Mouse (Mus musculus) limb, embryonic 11.5 days (tissue): ENCODE data around the gene Gm11034. TPM values are rescaled to one million over a fixed set of nuclear protein-coding genes. Genes with fewer than 3 reads are reported as not detected.

ENCODE experiments used
- ATAC-seq: fragments of 200-750 bp; cut with Nextera tagmentation; 2 replicates; pipeline ENCODE4 v1.8.0; 2017; ENCODE audit warnings: low read depth; ENCODE audit not compliant: insufficient number of reproducible peaks, low FRiP score, low TSS enrichment
- DNase-seq: peaks from one replicate; pipeline ENCODE4 v3.0.0-alpha.2; 2015; ENCODE audit warnings: low spot score
- H3K27ac ChIP-seq: fragments of 300-500 bp; sonication (generic); replicated peaks from 2 replicates; pipeline ENCODE4 v1.5.1; 2014; ENCODE audit warnings: low read depth, mild to moderate bottlenecking, low read length
- H3K27me3 ChIP-seq: fragments of 300-500 bp; sonication (generic); 2 replicates; pipeline ENCODE4 v1.6.1; 2014; ENCODE audit warnings: mild to moderate bottlenecking, low read length, mixed read lengths; ENCODE audit not compliant: control insufficient read depth, insufficient read depth
- H3K36me3 ChIP-seq: fragments of 300-500 bp; sonication (generic); 2 replicates; pipeline ENCODE4 v1.6.1; 2014; ENCODE audit warnings: mild to moderate bottlenecking, low read length, moderate library complexity, mixed read lengths; ENCODE audit not compliant: control insufficient read depth, insufficient read depth
- H3K4me1 ChIP-seq: fragments of 300-500 bp; sonication (generic); 2 replicates; pipeline ENCODE4 v1.6.1; 2014; ENCODE audit warnings: low read length, mixed read lengths; ENCODE audit not compliant: control insufficient read depth, insufficient read depth
- H3K4me2 ChIP-seq: fragments of 300-500 bp; sonication (generic); 2 replicates; pipeline ENCODE4 v1.6.1; 2014; ENCODE audit warnings: low read depth, mild to moderate bottlenecking, moderate library complexity; ENCODE audit not compliant: severe bottlenecking
- H3K4me3 ChIP-seq: fragments of 300-500 bp; sonication (generic); 2 replicates; pipeline ENCODE4 v1.5.1; 2014; ENCODE audit warnings: low read depth, low read length
- H3K9ac ChIP-seq: fragments of 300-500 bp; sonication (generic); 2 replicates; pipeline ENCODE4 v1.6.1; 2014; ENCODE audit warnings: mild to moderate bottlenecking, low read length
- H3K9me3 ChIP-seq: fragments of 300-500 bp; sonication (generic); 2 replicates; pipeline ENCODE4 v1.6.1; 2016; ENCODE audit warnings: low read length; ENCODE audit not compliant: control insufficient read depth
- WGBS: fragments of 180-500 bp; shearing (Covaris S2); extraction: QIAGEN DNeasy Blood & Tissue Kit; methylation state at CpG from one replicate; pipeline ENCODE4 v1.1.7; 2014; 5-methylcytosine and 5-hydroxymethylcytosine counted together
- polyA plus RNA-seq: library from polyadenylated mRNA; unstranded; fragments of >200 nt; fragmentation: Nextera tagmentation; extraction: Ambion mirVana; gene quantifications from 2 replicates; pipeline ENCODE4 v1.2.1, GENCODE M21; 2014

Gene Gm11034
- polyA plus RNA-seq, 1 experiment from 2014 or later: not detected

GRCm38 (mm10) chr8:72257171-72257901 is 43.9 kb upstream of the Gm11034 start:
- Histone ChIP-seq H3K4me2 (no peak overlapping the region), H3K9ac (no peak overlapping the region), H3K36me3 (peaks cover 5% of the 10 kb centered on the region; the same call in 1 of the 2 replicates), H3K27me3 (no peaks in the 10 kb centered on the region), H3K4me1 (no peaks in the 10 kb centered on the region; the same call in 1 of the 2 replicates), H3K4me3 (no peak overlapping the region), H3K27ac (no peak overlapping the region), H3K9me3 (no peaks in the 10 kb centered on the region)
- ATAC-seq (no peak), DNase-seq (peak; percentile 65)
- 52% methylated on average over 7 of the region's 7 CpGs for WGBS

DNA sequence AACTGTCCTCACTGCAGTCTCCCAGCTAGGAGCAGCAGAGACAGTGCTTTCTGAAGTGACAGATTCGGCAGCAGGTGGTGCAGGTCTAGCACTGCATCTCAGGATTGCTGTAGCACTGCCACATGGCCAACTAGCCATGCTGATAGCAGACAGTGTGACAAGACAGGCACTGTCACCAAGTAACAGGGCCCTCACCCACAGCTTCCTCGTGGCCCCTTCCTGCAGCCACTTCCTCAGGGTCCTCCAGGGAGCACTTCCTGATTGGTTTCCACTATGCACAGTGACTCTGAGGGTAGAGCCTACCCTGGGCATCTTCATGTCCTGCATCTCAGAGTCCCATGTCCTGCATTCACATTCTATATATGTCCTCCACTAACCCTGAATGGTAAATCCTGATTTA is 31.2 kb upstream of the Gm11034 start:
- no peak overlapping the region for H3K9ac ChIP-seq
- no peak overlapping the region for H3K4me3 ChIP-seq
- H3K27me3 ChIP-seq: no peaks in the 10 kb centered on the region
- no peak overlapping the region for H3K27ac ChIP-seq
- WGBS: 78% methylated on average over 2 of the region's 2 CpGs
- no peaks in the 10 kb centered on the region for H3K36me3 ChIP-seq
- no peak for ATAC-seq
- H3K4me2 ChIP-seq: no peak overlapping the region
- no peak for DNase-seq
- H3K9me3 ChIP-seq: no peaks in the 10 kb centered on the region
- peaks cover 3% of the 10 kb centered on the region; the same call in 1 of the 2 replicates for H3K4me1 ChIP-seq

GRCm38 (mm10) chr8:72242226-72242625 is 28.8 kb upstream of the Gm11034 start:
- ATAC-seq (no peak), DNase-seq (no peak)
- 96% methylated on average over 1 of the region's 1 CpGs for WGBS
- H3K27ac ChIP-seq: no peak overlapping the region
- H3K36me3 ChIP-seq: no peaks in the 10 kb centered on the region
- no peaks in the 10 kb centered on the region for H3K9me3 ChIP-seq
- peaks cover 3% of the 10 kb centered on the region; the same call in 1 of the 2 replicates for H3K4me1 ChIP-seq
- H3K4me2 ChIP-seq: no peak overlapping the region
- no peaks in the 10 kb centered on the region for H3K27me3 ChIP-seq
- no peak overlapping the region for H3K9ac ChIP-seq
- H3K4me3 ChIP-seq: no peak overlapping the region

GRCm38 (mm10) chr8:72240951-72241350 is 27.5 kb upstream of the Gm11034 start:
- Histone ChIP-seq H3K4me2 (peak overlapping the region; percentile 64), H3K27ac (no peak overlapping the region), H3K27me3 (no peaks in the 10 kb centered on the region), H3K9ac (peak overlapping the region; percentile 65), H3K4me1 (peaks cover 3% of the 10 kb centered on the region; the same call in 1 of the 2 replicates), H3K4me3 (peak overlapping the region; percentile 64), H3K9me3 (no peaks in the 10 kb centered on the region), H3K36me3 (no peaks in the 10 kb centered on the region)
- ATAC-seq (no peak), DNase-seq (no peak)
- WGBS: 81% methylated on average over 7 of the region's 7 CpGs

DNA sequence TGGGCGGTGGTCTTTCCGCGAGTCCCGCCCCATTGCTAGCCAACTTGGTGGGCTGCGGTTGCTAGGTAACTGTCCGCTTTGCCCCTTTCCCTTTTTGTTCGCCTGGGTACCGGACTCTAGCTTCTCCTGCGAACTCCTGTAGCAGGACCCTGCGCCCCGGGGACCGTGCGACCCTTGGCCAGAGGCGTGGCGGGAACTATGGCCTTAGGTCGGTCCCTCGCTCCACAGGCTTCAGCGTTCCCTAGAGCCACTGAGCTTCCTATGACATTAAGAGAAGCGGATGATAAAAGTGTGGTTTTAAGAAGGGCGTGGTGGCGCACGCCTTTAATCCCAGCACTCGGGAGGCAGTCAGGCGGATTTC is 26.9 kb upstream of the Gm11034 start:
- Histone ChIP-seq H3K27me3 (no peaks in the 10 kb centered on the region), H3K36me3 (no peaks in the 10 kb centered on the region), H3K27ac (peak overlapping the region; percentile 85), H3K4me1 (peaks cover 3% of the 10 kb centered on the region; the same call in 1 of the 2 replicates), H3K4me3 (peak overlapping the region; percentile 64), H3K9ac (peak overlapping the region; percentile 65), H3K9me3 (no peaks in the 10 kb centered on the region), H3K4me2 (peak overlapping the region; percentile 64)
- 1% methylated on average over 24 of the region's 24 CpGs for WGBS
- DNase-seq (no peak), ATAC-seq (no peak)

- ATAC-seq (peak; percentile 98), DNase-seq (peak; percentile 98)
- peak within 1 kb of the TSS; percentile 64 for H3K4me2 ChIP-seq
- H3K27me3 ChIP-seq: no peaks in the 10 kb centered on the region
- peak within 1 kb of the TSS; percentile 64 for H3K4me3 ChIP-seq
- peak within 1 kb of the TSS; percentile 85 for H3K27ac ChIP-seq
- H3K4me1 ChIP-seq: peaks cover 3% of the 10 kb centered on the region; the same call in 1 of the 2 replicates
- no peaks in the 10 kb centered on the region for H3K9me3 ChIP-seq
- under 1% methylated on average over 54 of the region's 54 CpGs for WGBS
- peak within 1 kb of the TSS; percentile 65 for H3K9ac ChIP-seq
- H3K36me3 ChIP-seq: no peaks in the 10 kb centered on the region
Observed at GRCm38 (mm10) chr8:72239499-72240402, 26.3 kb upstream of the Gm11034 start, which contains the start of gene Ap1m1. Gene Ap1m1, plus strand, starts transcription at chr8:72240018.

GRCm38 (mm10) chr8:72222656-72223055 is 9.2 kb upstream of the Gm11034 start:
- ATAC-seq (no peak), DNase-seq (no peak)
- Histone ChIP-seq H3K36me3 (peaks cover 14% of the 10 kb centered on the region), H3K27me3 (no peaks in the 10 kb centered on the region), H3K9me3 (no peaks in the 10 kb centered on the region), H3K27ac (no peak overlapping the region), H3K4me2 (no peak overlapping the region), H3K9ac (no peak overlapping the region), H3K4me3 (no peak overlapping the region), H3K4me1 (peaks cover 5% of the 10 kb centered on the region)
- 97% methylated on average over 5 of the region's 5 CpGs for WGBS

DNA sequence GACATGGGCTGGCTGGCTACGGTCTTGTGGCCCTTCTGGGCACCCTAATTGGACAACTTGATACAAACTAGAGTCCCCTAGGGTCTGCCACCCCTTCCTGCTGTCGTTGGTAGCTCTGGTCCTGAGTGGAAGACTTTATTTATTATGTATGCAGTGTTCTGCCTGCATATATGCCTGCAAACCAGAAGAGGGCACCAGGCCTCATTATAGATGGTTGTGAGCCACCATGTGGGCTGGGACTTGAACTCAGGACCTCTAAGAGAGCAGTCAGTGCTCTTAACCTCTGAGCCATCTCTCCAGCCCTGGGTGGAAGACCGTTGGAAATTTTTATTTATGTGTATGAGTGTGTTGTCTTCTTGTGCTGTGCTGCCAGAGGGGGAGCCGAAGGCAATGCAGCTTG is 7.3 kb upstream of the Gm11034 start:
- DNase-seq (no peak), ATAC-seq (no peak)
- peak overlapping the region; percentile 75 for H3K4me2 ChIP-seq
- H3K27ac ChIP-seq: no peak overlapping the region
- peaks cover 5% of the 10 kb centered on the region for H3K4me1 ChIP-seq
- H3K4me3 ChIP-seq: peak overlapping the region; percentile 82
- H3K27me3 ChIP-seq: no peaks in the 10 kb centered on the region
- peaks cover 14% of the 10 kb centered on the region for H3K36me3 ChIP-seq
- no peak overlapping the region for H3K9ac ChIP-seq
- WGBS: 82% methylated on average over 4 of the region's 4 CpGs
- H3K9me3 ChIP-seq: no peaks in the 10 kb centered on the region
